Mouse (Mus musculus): ENCODE results near the gene Fads1.
A peak's percentile ranks its signal among the peaks of the same experiment; 100 is the strongest.

- TF ChIP-seq CTCF (IDR thresholded peaks at IDR 0.05; ENCODE audit: control insufficient read depth, insufficient read depth, insufficient read length) (peak; percentile 73), MYOD1 (IDR thresholded peaks at IDR 0.05; ENCODE audit: control insufficient read depth, insufficient read length, low read depth) (no peak)
These were observed 61.5 kb downstream of the Fads1 start for GRCm38 (mm10) chr19:10244183-10244582.
